Mouse (Mus musculus) midbrain, embryonic 12.5 days (tissue): ENCODE measurements at regions not wholly inside any gene's neighbourhood (a gene's known extent, or its start where the extent isn't known, plus 50 kb on each side); places are given as distances from the start of the nearest gene placed in this dataset.

Experiments
- ATAC-seq: fragments of 200-750 bp; cut with Nextera tagmentation; 2 replicates; pipeline ENCODE4 v1.8.0; 2017; ENCODE audit warnings: low read depth, moderate TSS enrichment, moderate library complexity; ENCODE audit not compliant: low FRiP score
- H3K27ac ChIP-seq: fragments of 300-500 bp; sonication (generic); replicated peaks from 2 replicates; pipeline ENCODE4 v1.5.1; 2016; ENCODE audit warnings: mild to moderate bottlenecking
- H3K27me3 ChIP-seq: fragments of 300-500 bp; sonication (generic); 2 replicates; pipeline ENCODE4 v1.6.1; 2016; ENCODE audit warnings: mild to moderate bottlenecking
- H3K36me3 ChIP-seq: fragments of 300-500 bp; sonication (generic); 2 replicates; pipeline ENCODE4 v1.6.1; 2016
- H3K4me1 ChIP-seq: fragments of 300-500 bp; sonication (generic); 2 replicates; pipeline ENCODE4 v1.6.1; 2016
- H3K4me2 ChIP-seq: fragments of 300-500 bp; sonication (generic); replicated peaks from 2 replicates; pipeline ENCODE4 v1.6.1; 2016; ENCODE audit warnings: mild to moderate bottlenecking, moderate library complexity
- H3K4me3 ChIP-seq: fragments of 300-500 bp; sonication (generic); 2 replicates; pipeline ENCODE4 v1.5.1; 2016; ENCODE audit warnings: mild to moderate bottlenecking
- H3K9ac ChIP-seq: fragments of 300-500 bp; sonication (generic); replicated peaks from 2 replicates; pipeline ENCODE4 v1.6.1; 2016; ENCODE audit warnings: mild to moderate bottlenecking, moderate library complexity
- H3K9me3 ChIP-seq: fragments of 300-500 bp; sonication (generic); 2 replicates; pipeline ENCODE4 v1.6.1; 2016; ENCODE audit warnings: mild to moderate bottlenecking
- WGBS: fragments of 180-500 bp; shearing (Covaris S2); methylation state at CpG from one replicate; pipeline ENCODE4 v1.1.7; 2016; 5-methylcytosine and 5-hydroxymethylcytosine counted together

GRCm38 (mm10) chr9:5752686-5753301, 407.6 kb downstream of the Casp12 start:
- Histone ChIP-seq H3K9me3 (no peaks in the 10 kb centered on the region), H3K4me2 (no peak overlapping the region), H3K4me1 (no peaks in the 10 kb centered on the region), H3K27ac (peak overlapping the region; percentile 44; the same call in 1 of the 2 replicates), H3K4me3 (no peak overlapping the region), H3K36me3 (no peaks in the 10 kb centered on the region), H3K9ac (no peak overlapping the region), H3K27me3 (no peaks in the 10 kb centered on the region)
- peak; percentile 85 for ATAC-seq

- H3K27ac ChIP-seq: no peak overlapping the region
- no peaks in the 10 kb centered on the region for H3K27me3 ChIP-seq
- no peaks in the 10 kb centered on the region for H3K4me1 ChIP-seq
- H3K4me3 ChIP-seq: no peak overlapping the region
- WGBS: 71% methylated on average over 3 of the region's 3 CpGs
- no peak overlapping the region for H3K9ac ChIP-seq
- no peaks in the 10 kb centered on the region for H3K9me3 ChIP-seq
- peak; percentile 61; the same call in 1 of the 2 replicates for ATAC-seq
- no peaks in the 10 kb centered on the region for H3K36me3 ChIP-seq
- H3K4me2 ChIP-seq: no peak overlapping the region
These were observed 408.6 kb downstream of the Casp12 start for GRCm38 (mm10) chr9:5753785-5754184.

- no peak overlapping the region for H3K4me2 ChIP-seq
- no peak overlapping the region for H3K9ac ChIP-seq
- H3K4me1 ChIP-seq: no peaks in the 10 kb centered on the region
- H3K27ac ChIP-seq: no peak overlapping the region
- H3K9me3 ChIP-seq: no peaks in the 10 kb centered on the region
- no peaks in the 10 kb centered on the region for H3K36me3 ChIP-seq
- no peaks in the 10 kb centered on the region for H3K27me3 ChIP-seq
- WGBS: 87% methylated on average over 2 of the region's 2 CpGs
- ATAC-seq: no peak
- no peak overlapping the region for H3K4me3 ChIP-seq
These were observed 407.2 kb upstream of the Pdgfd start for GRCm38 (mm10) chr9:5761215-5761614.

GRCm38 (mm10) chr9:5769927-5770326, 398.5 kb upstream of the Pdgfd start:
- Histone ChIP-seq H3K27ac (no peak overlapping the region), H3K9me3 (no peaks in the 10 kb centered on the region), H3K4me1 (no peaks in the 10 kb centered on the region), H3K36me3 (no peaks in the 10 kb centered on the region), H3K9ac (no peak overlapping the region), H3K4me3 (no peak overlapping the region), H3K27me3 (no peaks in the 10 kb centered on the region), H3K4me2 (no peak overlapping the region)
- no peak for ATAC-seq
- WGBS: 85% methylated on average over 2 of the region's 2 CpGs

GRCm38 (mm10) chr9:5771158-5771557, 397.2 kb upstream of the Pdgfd start:
- Histone ChIP-seq H3K9ac (no peak overlapping the region), H3K27ac (no peak overlapping the region), H3K36me3 (no peaks in the 10 kb centered on the region), H3K4me3 (no peak overlapping the region), H3K9me3 (no peaks in the 10 kb centered on the region), H3K4me1 (no peaks in the 10 kb centered on the region), H3K4me2 (no peak overlapping the region), H3K27me3 (no peaks in the 10 kb centered on the region)
- no peak for ATAC-seq
